In the genomic region with DNA sequence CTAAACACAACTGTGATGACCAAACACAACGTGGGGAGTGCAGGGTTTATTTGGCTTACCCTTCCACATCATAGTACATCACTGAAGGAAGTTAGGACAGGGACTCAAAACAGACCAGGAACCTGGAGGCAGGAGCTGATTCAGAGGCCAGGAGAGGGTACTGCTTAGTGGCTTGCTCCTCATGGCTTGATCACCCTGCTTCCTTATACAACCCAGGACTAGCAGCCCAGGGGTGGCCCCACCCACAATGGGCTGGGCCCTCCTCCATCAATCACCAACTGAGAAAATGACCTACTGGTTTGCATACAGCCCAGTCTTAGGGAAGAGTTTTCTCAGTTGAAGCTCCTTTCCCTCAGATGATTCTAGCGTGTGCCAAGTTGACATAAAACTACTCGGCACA, we compare ENCODE assay signal across 11 mouse cellular contexts.
"Had no signal": no experiment of that assay in that cellular context is flagged by ENCODE, and none has a peak within 500 bp of the region (broad histone marks: within the 10 kb centered on the region; RNA-seq: fewer than 3 reads in every experiment).

No protein-coding gene starts in this region.

- H3K9me3 ChIP-seq: liver, embryonic 13.5 days; lung, embryonic 15.5 days; midbrain, embryonic 13.5 days; stomach, embryonic 15.5 days had no signal

- H3K9ac ChIP-seq: liver, embryonic 13.5 days; liver, postnatal 0 days; lung, embryonic 15.5 days; midbrain, embryonic 13.5 days; stomach, embryonic 15.5 days had no signal

- H3K27me3 ChIP-seq: liver, embryonic 13.5 days; lung, embryonic 15.5 days; midbrain, embryonic 13.5 days; stomach, embryonic 15.5 days had no signal

- H3K36me3 ChIP-seq: midbrain, embryonic 13.5 days; stomach, embryonic 15.5 days had no signal

- DNase-seq: kidney, adult 2 months; kidney, postnatal 25 days; layer of hippocampus, postnatal 36 days; liver; liver, embryonic 13.5 days; liver, postnatal 0 days; right cerebral cortex, postnatal 14 days; thymus, postnatal 36 days had no signal

- H3K27ac ChIP-seq: liver, embryonic 13.5 days; lung, embryonic 15.5 days; midbrain, embryonic 13.5 days; stomach, embryonic 15.5 days had no signal

- H3K4me2 ChIP-seq: liver, embryonic 13.5 days; lung, embryonic 15.5 days; midbrain, embryonic 13.5 days; stomach, embryonic 15.5 days had no signal

- H3K4me3 ChIP-seq: liver, embryonic 13.5 days; lung, embryonic 15.5 days; midbrain, embryonic 13.5 days; stomach, embryonic 15.5 days had no signal

- ATAC-seq: liver, postnatal 0 days; midbrain, embryonic 13.5 days had no signal
